Mouse (Mus musculus) gastrocnemius, postnatal 14 days (tissue): ENCODE data around the gene Esam. TPM values are rescaled to one million over a fixed set of nuclear protein-coding genes. Genes with fewer than 3 reads are reported as not detected.

Experiments
- DNase-seq: peaks from one replicate; pipeline ENCODE4 v3.0.0; 2021; ENCODE audit warnings: mixed read lengths
- intact Hi-C: fragments of 180-260 bp; cut with DNase I; formaldehyde crosslinking; loops from one replicate; pipeline ENCODE4 v1.15.1; 2025; ENCODE audit warnings: low total_unique reads
- total RNA-seq, 2 experiments: library from RNA; stranded (reverse); gene quantifications; 2 replicates each; pipeline ENCODE4 v1.2.3; 2021

The Esam gene
- total RNA-seq, 2 experiments from 2014 or later = 43.4 to 58.2 TPM

DNA sequence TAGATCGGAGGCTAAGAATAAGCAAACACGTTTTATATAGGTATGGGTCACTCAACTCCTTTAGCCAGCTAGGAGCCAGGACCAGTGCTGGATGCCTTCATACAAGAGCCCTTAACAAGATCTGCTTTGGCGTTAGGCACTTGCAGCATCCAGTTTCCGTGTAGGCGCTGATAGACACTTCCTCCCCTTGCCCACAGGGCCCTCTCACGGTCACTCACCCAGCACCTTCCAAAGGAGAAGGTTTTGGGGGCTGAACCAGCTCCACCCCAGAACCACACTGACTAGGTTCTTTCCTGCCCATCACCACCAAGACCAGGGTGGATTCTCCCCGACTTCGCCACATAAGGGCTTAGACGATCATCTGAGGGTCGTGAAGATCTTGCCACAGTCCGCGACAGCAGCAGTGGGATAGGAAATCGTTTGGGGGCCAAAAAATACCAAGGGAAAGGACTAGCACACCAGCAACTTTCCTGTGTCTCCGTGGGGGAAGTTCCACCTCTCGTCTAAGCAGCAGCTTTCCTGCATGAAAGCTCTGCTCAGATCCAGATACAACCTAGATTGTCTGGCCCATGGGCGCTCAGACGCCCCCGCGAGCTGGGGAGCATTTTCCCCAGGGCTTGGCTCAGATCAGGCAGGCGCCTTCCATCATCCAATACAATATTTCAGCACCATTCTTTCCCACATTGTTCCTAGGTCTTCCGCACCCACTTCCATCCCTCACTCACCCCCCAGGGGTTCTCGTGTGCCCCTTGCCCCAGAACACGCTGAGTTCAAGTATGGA, 24.1 kb downstream of the Esam start:
- no peak for DNase-seq
- intact Hi-C loops = no loop called here

DNA sequence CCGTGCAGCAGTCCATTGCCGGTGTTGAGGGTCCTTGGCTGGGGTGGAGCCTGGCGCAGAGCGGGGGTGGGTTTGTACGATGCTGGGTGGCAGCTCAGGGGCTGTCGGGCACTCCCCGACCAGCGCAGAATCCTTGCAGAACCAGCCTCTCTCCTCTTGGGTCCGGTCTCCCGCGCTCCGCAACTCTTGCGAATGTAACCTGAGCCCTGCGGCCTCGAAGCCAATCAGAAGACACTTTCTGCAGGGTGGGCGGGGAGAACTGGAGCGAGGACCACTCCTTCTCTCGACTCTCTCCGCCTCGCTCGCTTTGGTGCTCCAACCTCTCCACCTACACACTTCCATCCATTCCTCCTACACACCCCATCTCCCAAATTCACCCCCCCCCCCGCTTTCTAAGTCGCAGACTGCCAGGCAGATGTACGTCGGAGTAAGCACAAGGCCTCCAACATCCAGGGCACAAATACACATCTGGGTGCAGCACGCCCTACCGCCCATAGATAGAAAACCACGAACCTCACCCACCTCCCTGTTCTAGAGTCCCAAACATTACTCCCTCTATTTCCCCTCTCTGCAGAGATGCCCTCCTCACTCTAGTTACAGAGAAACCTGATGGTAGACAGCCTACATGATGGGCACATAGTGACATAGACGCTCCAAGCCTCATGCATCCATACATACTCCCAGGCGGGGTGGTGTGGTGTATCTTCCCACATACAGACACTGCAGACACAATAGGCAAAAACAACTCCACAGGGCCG, 24.8 kb downstream of the Esam start, which contains the start of gene Nrgn:
Nrgn (minus strand) TSS at position 369 of the 758 bp plus-strand sequence.
- DNase-seq = peak; percentile 77
- intact Hi-C loops = no loop called here

DNA sequence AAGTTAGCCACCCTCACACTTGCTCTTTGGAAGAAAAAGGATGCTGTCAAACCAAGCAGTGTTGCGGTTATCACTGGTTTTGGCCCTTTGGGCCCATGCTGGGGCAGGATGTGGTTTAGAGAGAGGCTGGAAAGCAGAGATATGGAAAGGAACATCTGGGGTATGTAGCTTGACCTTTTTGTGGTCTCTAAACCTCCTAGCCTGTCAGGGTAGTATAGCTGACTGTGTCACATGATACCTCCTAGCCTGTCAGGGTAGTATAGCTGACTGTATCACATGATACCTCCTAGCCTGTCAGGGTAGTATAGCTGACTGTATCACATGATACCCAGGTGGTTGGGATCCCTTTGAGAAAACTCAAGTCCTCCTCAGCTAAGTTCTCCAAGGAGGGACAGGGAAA, 26.4 kb downstream of the Esam start:
- intact Hi-C loops = no loop called here
- DNase-seq = no peak

DNA sequence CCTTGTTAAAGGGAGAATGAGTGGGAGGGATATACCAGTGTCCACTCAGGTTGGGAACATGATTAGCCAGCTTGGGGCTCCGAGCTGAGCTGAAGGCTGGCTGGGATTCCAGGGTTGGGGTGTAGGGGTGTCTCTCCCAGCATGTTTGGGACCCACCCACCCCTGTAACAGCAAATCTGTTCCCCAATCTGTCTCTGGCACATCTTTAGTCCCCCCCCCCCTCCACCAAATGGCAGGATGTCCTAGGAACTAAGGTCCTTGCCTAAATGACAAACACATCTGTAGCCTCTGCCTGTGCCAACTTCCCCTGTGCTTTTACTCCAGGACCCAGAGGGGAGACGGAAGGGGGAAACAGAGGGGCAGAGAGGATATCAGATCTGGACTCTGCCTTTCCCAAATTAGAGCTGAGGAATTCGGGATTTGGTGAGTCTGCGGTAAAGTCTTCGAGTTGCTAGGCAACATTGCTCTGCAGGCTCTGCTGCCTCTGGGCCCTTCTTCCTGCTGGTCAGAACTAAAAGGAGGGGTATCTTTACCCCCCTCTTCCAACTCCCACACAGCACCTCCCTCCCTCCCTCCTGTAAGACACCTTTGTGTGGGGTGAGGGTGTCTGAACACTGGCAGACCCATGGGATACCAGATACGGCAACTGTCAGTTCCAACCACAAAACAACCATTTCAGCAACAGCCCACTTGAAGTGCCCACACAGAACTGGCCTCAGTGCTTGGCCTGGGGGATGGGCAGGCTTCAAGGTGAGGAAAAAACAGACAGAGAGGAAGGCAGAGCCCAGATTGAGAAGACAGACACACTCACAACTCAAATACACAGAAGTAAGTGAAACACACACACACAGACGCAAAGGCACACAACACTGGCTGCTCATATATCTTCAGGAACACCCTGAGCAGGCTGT, 27.2 kb downstream of the Esam start, which contains the start of gene Siae:
Siae (plus strand) TSS at position 861 of the 911 bp plus-strand sequence.
- DNase-seq = no peak
- intact Hi-C loops = no loop called here

DNA sequence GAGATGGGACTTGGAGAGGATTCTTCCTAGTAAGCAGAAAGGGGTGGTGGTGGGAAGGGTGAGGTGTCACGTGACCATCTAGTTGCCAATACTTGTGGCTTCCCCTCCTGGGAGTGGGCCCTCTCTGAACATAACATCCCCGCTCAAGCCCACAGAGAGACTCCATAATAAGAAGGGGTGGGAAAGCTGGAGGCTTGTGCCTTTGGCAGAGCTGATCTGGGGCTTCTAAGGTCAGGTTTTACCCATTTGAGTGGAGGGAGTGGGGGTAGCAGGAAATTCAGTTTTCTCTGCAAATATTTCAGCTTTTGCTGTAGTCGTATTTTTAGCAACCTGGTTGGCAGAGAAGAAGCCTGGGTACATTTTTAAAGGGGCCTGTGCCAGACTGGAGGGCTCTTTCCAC, 28.5 kb downstream of the Esam start:
- intact Hi-C loops = no loop called here
- no peak for DNase-seq

DNA sequence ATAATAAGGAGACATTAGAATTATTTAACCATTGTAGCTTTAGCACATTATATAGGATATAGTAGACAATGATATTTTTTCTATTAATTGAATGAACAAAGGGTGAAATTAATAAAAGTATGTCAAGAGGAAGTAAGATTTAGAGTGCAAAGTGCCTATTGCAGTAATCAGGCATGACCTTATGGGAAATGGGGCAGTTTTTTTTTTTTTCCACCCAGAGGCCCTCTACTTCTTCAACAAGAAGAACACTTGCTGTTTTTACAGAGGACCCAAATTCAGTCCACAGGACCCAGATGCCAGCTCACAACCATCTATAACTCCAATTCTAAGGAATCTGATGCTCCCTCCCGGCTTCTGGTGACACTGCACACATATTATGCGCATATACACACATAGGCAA, 32.7 kb downstream of the Esam start:
- DNase-seq = no peak
- intact Hi-C loops = no loop called here

DNA sequence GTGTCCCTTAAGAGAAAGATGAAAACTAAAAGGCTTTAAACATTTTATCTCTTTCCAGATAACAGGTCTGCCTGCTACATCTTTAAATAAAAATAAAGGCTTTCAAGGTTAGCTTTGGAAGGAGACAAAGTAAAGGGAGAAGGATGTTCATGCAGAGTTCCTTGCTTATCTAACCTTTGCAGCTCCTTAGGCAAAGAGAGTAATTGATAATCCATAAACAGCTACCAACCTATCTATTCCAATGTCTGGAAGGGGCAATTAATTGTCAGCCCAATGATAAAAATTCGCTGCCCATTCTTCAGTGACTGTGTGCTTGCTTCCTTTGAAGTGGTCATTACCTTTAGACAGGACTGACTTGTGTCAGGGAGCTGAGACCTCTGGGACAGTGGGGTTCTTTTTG, 35.9 kb downstream of the Esam start:
- no peak for DNase-seq
- intact Hi-C loops = no loop called here

DNA sequence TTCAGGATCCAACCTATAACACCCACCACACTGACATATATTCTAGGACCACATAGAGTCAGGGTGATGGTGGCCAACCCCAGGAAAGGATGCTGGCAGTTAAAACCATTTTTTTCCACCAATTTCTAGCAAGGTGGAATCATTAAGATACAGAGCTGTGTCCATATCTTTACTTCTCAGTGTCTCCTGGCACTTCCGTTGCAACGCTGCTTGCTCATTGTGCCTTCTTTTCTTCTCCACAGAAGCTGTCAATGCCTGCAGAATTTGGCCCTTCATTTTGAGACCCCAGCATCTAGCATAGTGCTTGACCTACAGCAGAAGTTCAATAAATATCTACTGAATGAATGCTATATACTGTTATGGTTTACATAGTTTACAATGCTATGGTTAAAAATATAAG, 39.1 kb downstream of the Esam start:
- no peak for DNase-seq
- intact Hi-C loops = no loop called here

DNA sequence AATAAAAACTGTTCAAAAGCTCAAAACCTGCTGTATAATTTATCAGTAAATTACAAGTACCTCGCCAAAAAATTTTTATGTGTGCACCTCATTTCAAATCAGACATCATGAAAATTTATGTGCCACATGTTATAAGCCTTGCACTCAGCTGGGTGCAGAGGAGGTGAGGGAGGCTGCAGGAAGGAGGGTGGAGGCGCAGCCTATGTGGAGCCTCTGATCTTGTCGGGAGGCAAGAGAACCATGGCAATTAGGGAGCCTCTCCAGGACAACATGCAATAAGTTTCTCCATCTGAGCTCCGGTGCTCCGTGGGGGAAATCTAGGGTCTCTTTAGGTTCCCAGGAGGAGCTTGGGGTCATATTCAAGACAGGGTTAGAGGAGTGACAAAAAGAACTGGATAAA, 39.6 kb downstream of the Esam start:
- no peak for DNase-seq
- intact Hi-C loops = no loop called here

DNA sequence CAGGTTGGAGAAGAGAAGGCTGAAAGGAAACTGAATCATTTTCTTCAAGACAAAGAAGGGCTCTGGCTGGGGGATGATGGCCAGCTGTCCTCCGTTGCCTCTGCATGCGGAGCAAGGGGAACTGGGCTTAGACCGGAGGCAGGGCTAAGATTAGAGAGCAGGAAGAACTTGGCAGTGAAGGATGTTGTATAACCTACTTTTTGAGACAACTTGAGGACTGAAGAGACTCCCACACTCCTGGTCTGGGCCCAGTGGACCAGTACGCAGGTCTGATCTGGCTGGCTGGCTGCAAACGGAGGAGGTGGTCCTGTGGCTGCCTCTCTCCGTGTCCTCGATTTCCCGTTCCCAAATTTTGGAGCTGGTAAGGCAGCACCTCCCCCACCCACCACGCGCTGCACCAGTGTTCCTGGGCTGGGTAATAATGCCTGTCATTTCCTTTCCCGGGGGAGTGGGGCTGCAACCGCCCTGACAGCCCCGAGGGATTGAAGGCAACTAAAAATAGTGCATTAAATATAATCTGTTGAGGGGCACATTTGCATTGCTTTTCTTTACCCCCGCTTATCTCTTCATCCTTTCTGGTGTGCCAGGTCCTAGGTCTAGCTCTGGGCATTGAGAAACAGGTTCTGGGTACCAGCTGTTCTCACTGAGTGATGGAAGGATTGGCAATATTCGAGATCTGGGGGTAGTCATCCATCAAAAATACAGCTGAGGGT, 40.2 kb downstream of the Esam start:
- intact Hi-C loops = no loop called here

DNA sequence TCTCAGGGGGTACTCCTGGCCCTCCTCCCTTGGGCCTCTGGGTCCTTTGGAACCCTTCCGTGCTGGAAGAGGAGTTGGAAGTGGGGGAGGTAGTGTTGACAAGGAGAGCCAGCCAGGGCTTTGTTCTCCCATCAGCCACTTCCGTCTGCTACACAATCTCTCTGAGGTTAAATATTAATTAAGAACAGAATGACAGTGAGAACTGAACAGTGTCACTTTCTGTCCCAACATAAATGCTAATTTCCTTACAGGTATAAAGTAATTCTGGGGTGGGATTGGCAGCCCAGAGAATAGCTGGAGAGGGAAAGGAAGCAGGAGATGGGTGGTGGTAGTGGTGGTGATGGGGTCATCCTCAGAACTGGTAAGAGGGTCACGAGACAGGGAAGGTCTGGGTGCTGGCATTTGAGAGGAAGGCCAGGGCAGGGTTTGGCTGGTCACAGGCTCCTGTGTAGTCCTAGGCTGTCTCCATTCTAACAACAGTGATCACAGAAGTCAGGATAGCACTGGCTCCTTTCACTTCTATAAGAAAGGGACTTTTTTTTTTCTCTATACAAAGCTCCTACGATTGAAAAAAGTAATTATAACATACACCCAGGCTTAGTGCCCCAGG, 40.8 kb downstream of the Esam start:
- no peak for DNase-seq
- intact Hi-C loops = no loop called here

More for the DNA sequence above, 40.2 kb downstream of the Esam start:
- no peak for DNase-seq

DNA sequence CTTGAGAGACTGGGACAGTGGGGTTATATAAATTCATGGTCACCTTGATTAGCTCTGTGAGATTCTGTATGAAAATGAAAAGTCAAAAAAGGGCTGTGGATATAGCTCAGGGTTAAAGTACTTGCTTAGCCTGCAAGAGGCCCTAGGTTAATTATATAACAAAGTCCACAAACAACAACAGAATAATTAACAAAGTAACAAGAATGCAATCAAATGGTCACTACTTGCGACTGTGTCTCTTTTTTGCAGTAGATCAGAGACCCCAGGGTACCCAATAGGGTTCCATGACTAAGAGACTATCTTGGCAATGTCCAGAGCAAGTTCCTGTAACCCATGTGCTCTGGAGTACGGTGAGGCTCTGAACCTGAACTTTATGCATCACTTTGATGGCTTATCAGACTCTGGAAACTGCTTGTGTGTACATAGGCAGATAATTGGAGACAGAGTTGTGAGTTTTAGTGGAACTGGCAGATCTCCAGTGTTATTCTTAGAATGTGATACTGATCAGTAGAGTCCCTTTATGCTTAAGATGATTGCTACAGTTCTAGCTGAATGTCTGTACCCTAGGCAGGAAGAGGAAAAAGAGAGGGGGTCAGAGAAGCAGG, 41.5 kb downstream of the Esam start:
- intact Hi-C loops = no loop called here

DNA sequence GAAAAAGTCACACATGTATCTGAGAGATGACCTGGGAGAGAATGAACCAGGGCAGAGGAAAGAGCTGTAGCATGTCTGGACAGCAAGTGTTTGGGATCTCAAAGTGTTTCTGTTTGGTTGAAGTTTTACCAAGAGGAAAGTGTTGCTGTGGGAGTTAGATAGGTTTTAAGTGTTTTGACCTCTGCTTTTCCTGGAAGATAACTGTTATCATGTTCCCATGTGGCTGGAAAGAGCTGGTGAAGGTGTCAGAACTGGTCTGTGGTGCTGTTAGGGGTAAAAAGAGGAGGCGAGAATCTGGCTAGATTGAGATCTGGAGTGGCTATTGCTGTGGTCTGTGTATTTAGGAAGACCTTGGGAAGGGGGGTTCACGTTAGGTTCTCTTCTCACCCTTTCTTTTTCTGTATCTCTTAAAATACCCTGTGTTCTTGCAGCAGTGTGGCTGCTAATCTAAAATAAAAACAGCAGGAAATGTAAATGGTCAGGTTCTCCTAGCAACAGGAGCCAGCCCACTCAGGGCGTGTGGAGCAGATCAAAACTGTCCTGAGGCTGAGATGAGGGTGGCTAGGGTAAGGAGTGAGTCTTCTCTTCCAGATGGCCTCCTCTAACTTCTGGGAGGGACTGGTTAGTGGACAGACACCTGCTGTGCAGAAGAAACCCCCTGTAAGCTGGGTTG, 44.5 kb downstream of the Esam start:
- intact Hi-C loops = no loop called here
- no peak for DNase-seq

More for the DNA sequence above, 41.5 kb downstream of the Esam start:
- DNase-seq = no peak

DNA sequence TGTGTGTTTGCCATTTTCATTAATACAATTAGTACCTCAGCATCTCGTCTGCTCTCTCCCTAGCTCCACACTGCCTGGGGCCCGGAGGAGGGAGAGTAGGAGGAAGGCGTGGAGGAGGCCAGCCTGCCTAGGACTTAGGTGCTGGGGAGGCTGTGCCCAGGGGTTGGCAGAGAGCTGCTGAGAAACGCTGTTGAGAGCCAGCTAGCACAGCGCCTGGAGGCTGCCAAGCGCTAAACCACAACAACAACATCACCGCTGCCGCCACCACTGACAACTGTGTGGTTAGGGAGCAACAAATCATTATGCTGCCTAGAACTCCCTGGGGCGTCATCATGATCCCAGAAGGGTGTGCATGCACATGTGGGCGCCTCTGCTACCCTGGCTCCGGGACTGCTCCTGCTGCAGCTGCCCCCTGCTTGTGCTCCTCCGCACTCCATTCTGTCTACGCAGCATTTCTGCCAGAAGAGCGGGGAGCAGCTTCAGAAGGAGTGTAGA, 48.6 kb downstream of the Esam start:
- intact Hi-C loops = no loop called here
- DNase-seq = no peak

DNA sequence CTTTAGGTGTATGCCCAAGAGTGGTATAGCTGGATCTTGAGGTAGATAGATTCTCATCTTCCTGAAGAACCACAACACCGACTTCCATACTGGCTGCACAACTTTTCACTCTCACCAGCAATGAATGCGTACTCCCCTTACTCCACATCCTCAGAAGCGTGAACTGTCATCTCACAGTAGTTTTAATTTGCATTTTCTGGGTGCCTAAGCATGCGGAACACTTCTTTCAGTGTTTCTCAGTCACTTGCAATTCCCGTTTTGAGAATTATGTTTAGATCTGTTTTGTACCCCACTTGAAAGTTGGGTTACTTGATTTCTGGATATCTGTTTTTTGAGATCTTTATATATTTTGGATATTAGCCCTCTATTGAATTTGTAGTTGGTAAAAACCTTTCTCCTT, 55.7 kb downstream of the Esam start:
- intact Hi-C loops = no loop called here
- no peak for DNase-seq

DNA sequence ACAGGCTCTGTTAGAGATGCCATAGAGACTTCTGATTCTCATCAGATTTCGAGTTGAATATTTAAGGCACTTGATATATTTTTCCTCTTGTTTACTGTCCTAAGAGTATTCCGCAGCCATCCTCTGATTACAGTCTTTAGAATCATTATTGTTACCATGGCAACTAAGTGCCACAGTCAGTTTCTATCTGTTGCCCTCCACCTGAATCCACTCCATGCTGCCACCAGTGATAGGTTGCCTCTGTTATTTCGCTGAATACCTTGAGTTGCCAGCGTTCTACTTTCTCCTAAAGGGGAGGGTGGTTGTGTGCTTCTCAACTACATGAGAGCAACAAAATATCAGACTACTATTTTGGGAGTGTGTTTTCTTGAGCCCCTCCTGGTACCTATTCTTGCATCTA, 58.8 kb downstream of the Esam start:
- intact Hi-C loops = no loop called here
- DNase-seq = no peak
